Mouse (Mus musculus) right cerebral cortex, postnatal 25 days (tissue): ENCODE data around the gene Slc45a1.

Source experiments
- DNase-seq: peaks from one replicate; pipeline ENCODE4 v3.0.0; 2022

Gene Slc45a1

DNA sequence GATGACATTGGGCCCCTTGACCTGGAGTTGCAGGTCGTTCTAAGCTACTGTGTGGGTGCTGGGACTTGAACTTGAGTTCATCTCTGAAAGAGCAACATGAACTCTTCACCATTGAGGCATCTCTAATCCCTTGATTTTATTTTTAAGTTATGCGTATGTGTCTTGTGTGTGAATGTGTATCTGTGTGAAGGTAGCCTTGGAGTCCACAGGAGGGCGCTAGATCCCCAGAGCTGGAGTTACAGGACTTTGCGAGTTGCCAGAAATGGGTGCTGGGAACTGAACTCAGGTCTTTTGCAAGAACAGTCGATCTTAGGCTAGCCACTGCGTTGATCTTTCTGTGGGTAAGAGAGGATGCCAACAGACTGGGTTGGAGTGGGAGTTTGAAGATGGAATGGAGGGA, 4.5 kb upstream of the Slc45a1 start:
- DNase-seq = no peak

DNA sequence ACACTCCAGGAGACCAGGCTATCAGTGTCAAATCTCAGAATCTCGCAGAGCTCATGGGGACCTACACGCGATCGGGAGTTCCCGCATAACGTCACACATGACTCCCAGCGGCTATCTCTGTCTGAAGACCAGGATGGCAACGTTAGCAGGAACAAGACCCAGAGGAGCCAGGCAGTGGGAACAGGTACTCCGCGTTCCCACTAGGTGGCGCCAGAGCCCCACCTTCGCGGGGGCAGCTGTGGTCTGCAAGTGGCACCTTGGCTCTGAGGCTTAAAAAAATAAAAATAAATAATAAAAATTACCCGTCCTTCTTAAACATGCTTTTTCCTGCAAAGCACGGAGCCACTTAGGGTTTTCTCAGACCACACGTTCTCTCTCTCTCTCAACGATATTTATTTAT, 4.0 kb upstream of the Slc45a1 start:
- peak; percentile 84 for DNase-seq

GRCm38 (mm10) chr4:150653072-150653599, 1.2 kb upstream of the Slc45a1 start:
- DNase-seq = no peak

- DNase-seq = no peak
These were observed 2.6 kb downstream of the Slc45a1 start for GRCm38 (mm10) chr4:150649327-150649726.

DNA sequence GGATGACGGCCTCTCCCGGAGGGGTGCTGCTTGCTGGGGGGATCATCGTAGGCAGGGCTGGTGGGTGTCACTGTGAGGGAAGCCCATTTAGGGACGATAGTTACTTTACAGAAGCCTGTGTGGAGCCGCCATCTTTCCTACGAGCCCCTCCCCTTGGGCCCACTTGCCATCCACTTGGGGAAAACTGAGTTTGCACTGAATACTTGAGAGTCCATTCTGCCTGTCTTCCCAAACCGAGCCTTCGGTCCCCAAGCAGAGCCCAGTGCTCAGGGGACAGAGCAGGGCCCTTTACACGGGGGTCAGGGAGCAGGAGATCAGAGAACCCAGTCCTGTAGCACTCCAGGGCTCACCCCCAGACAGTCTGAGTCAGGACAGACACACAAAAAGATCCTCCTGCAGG, 7.7 kb downstream of the Slc45a1 start:
- DNase-seq = no peak

DNA sequence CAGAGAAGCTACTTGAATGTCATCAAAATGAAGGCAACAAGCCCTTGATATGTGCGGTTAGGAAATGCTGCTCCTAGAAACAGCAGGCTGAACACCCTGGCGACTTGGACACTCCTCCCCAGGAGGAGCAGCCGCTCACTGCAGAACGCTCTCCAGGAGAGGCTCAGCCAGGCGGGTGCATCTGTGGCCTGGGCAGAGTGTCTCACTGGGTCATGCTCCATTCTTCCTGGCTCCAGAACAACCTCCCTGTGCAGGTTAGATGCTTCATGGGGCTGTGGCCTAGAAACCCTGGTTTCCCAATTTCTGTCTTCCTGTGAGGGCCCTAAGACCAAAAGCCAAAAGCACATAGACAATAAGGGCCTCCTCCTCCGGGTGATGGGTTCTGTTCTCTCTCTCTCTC, 15.3 kb downstream of the Slc45a1 start:
- DNase-seq = no peak

- DNase-seq = no peak
These were observed 16.4 kb downstream of the Slc45a1 start for GRCm38 (mm10) chr4:150635568-150635967.

DNA sequence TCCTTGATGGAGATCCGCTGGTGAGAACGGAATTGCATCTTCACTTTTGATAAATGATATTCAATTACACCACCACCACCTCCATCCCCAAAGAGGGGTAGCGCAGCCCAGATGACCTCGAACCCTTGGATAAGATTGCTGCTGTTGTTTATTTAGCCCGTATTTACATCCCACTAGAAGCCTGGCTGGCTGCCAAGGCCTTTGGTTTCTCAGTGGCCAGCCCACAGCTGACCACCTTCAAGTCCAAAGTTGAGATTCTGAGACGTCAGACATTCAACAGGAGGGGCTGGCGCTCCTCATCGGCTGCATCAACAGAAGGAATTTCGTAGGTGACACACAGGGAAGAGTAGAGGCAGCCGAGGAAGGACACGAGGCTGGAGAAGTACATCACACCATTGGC, 22.7 kb downstream of the Slc45a1 start:
- no peak for DNase-seq

DNA sequence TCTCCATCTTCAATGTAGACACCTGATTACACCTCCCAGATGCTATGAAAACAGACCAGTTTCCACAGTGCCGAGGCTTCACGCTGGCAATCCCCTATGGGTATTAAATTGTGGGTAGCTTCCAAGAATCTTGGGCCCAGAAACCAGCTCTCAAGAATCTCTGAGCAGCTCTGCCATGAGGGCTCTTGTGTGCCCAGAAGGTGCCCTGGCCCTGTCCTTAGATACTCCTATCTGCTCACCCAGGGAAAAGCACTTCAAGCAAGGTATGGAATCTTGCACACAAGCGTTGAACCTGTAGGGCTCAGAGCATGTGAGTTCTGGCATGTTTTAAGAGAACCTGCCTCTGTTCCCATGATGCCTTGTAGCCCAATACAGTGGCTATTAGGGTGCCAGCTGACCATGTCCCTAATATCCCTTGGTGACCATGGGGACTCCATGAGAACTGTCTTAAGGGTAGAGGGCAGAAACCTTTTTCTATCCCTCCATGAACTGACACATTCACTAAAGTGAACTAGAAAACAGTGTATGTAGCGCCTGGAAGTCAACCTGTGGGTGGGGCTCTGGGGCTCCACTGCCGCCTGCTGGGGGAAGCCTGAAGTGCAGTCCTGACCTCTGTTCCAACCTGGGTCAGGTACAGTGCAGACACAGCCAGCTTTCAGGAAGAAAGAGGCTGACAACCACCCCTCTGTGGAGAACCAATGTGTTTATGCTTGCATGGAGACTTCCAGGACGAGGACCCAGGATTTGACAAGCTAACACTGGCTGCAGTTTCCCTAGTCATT, 25.8 kb downstream of the Slc45a1 start:
- DNase-seq = no peak

DNA sequence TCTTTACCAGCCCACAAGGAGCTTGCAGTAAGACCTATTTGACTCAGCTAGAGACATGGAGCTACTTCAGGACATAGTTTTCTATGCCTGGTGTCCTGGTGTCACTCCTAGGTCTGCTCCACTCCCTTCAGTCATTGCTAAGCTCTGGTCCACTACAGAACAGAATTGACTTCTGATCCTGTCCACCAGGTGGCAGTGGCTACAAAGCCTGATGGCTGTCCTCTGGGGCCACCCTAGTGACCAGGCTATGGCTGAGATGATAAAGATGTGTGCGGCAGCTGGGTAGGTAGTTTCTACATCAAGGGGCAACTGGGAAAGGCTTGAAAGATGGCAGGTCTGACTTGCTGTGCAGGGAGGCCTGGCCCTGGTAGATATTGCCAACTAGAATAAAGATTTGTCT, 26.5 kb downstream of the Slc45a1 start:
- no peak for DNase-seq

- DNase-seq = no peak
These were observed 27.0 kb downstream of the Slc45a1 start for GRCm38 (mm10) chr4:150624933-150625332.

- DNase-seq = no peak
These were observed 27.7 kb downstream of the Slc45a1 start for GRCm38 (mm10) chr4:150624214-150624823.

- DNase-seq = no peak
These were observed 29.3 kb downstream of the Slc45a1 start for GRCm38 (mm10) chr4:150622641-150623040.

GRCm38 (mm10) chr4:150619011-150619410, 33.0 kb downstream of the Slc45a1 start:
- DNase-seq = no peak

DNA sequence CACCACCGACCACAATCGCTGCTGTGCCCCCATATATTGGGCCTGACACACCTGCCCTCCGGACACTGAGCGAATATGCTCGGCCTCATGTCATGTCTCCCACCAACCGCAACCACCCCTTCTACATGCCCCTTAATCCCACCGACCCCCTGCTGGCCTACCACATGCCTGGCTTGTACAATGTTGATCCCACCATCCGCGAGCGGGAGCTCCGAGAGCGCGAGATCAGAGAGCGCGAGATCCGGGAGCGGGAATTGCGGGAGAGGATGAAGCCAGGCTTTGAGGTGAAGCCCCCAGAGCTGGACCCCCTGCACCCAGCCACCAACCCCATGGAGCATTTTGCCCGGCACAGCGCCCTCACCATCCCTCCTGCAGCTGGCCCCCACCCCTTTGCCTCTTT, 35.1 kb downstream of the Slc45a1 start:
- no peak for DNase-seq

GRCm38 (mm10) chr4:150616029-150616420, 35.9 kb downstream of the Slc45a1 start:
- no peak for DNase-seq

DNA sequence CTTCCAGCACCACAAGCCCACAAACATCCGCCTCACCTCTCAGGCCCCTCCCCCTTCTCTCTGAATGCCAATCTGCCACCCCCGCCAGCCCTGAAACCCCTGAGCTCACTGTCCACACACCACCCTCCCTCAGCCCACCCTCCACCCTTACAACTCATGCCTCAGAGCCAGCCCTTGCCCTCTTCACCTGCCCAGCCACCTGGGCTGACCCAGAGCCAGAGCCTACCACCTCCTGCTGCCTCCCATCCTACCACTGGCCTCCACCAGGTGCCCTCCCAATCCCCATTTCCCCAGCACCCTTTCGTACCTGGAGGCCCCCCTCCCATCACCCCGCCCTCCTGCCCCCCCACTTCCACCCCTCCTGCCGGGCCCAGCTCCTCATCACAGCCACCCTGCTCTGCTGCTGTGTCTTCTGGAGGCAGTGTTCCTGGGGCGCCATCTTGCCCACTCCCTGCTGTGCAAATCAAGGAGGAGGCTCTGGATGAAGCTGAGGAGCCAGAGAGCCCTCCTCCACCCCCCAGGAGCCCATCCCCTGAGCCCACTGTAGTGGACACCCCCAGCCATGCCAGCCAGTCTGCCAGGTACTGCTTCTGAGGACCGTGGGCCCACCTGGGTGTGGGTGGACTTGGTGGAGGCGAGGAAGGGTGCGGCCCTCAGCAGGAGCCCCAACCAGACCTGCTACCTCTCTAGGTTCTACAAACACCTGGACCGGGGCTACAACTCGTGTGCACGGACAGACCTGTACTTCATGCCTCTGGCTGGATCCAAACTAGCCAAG, 36.5 kb downstream of the Slc45a1 start:
- DNase-seq = no peak

DNA sequence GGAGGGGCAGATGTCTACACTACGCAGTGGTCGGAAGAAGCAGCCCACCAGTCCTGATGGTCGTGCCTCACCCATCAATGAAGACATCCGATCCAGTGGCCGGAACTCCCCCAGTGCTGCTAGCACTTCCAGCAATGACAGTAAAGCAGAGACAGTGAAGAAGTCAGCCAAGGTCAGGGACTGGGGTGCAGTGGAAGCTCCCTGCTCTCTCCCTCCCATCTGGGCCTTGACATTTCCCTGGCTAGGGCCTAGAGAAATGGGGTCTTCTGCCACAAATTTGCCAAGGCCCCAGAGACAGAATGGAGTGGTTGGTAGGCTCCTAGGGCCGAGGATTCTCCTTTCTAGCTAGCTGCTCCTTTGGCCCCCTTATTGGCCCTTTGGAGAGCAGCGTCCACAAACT, 38.3 kb downstream of the Slc45a1 start:
- no peak for DNase-seq

DNA sequence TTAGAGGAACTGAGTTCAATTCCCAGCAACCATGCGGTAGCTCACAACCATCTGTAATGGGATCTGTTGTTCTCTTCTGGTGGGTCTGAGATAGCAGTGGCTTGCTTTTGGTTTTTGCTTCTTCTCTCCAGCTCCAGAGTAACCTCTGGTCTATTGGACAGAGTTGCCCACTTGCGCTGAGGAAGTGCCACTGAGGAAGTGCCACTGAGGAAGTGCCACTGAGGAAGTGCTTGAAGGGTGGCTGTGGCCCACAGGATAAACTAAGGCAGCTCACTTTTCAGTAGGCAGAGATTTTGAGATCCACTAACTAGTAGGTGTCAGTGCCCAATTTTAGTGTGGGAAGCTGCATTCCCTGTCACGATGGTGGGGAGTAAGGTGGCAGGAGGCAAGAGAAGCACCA, 43.3 kb downstream of the Slc45a1 start:
- DNase-seq = no peak

GRCm38 (mm10) chr4:150606449-150607161, 45.4 kb downstream of the Slc45a1 start:
- DNase-seq = no peak

- DNase-seq = no peak
These were observed 46.2 kb downstream of the Slc45a1 start for GRCm38 (mm10) chr4:150605804-150606203.

- no peak for DNase-seq
These were observed 48.5 kb downstream of the Slc45a1 start for GRCm38 (mm10) chr4:150603366-150604061.
